Mouse (Mus musculus) cortical plate, adult 2 months (tissue): ENCODE results near the gene Coa5.

Source experiments
- CTCF ChIP-seq: fragments of 200-500 bp; IDR thresholded peaks from 2 replicates; pipeline ENCODE4 v1.5.1; 2011; ENCODE audit warnings: mild to moderate bottlenecking, control low read depth, low read length; ENCODE audit not compliant: insufficient read depth; ENCODE audit errors: extremely low read depth
- POLR2A ChIP-seq: fragments of 200-500 bp; IDR thresholded peaks from 2 replicates; pipeline ENCODE4 v1.6.1; 2011; ENCODE audit warnings: mild to moderate bottlenecking, low read length, control low read depth; ENCODE audit not compliant: insufficient read depth; ENCODE audit errors: extremely low read depth

- TF ChIP-seq CTCF (peak; percentile 86), POLR2A (no peak)
These were observed 28.2 kb downstream of the Coa5 start for GRCm38 (mm10) chr1:37401687-37402086.
